Mouse (Mus musculus) hindbrain, embryonic 11.5 days (tissue): ENCODE data around the gene Pilra. TPM values are rescaled to one million over a fixed set of nuclear protein-coding genes. Genes with fewer than 3 reads are reported as not detected.

Experiments used
- ATAC-seq: fragments of 200-750 bp; cut with Nextera tagmentation; 2 replicates; pipeline ENCODE4 v1.8.0; 2017; ENCODE audit warnings: mild to moderate bottlenecking, moderate TSS enrichment, moderate library complexity; ENCODE audit not compliant: low FRiP score
- DNase-seq: peaks from one replicate; pipeline ENCODE4 v3.0.0-alpha.2; 2015; ENCODE audit warnings: low spot score
- H3K27ac ChIP-seq: fragments of 300-500 bp; sonication (generic); 2 replicates; pipeline ENCODE4 v1.5.1; 2014; ENCODE audit warnings: mild to moderate bottlenecking, low read depth, low read length
- H3K27me3 ChIP-seq: fragments of 300-500 bp; sonication (generic); 2 replicates; pipeline ENCODE4 v1.6.1; 2014; ENCODE audit warnings: mild to moderate bottlenecking, low read length, moderate library complexity, mixed read lengths; ENCODE audit not compliant: control insufficient read depth, insufficient read depth
- H3K36me3 ChIP-seq: fragments of 300-500 bp; sonication (generic); 2 replicates; pipeline ENCODE4 v1.6.1; 2014; ENCODE audit warnings: mild to moderate bottlenecking, low read length, moderate library complexity, mixed read lengths; ENCODE audit not compliant: control insufficient read depth, insufficient read depth
- H3K4me1 ChIP-seq: fragments of 300-500 bp; sonication (generic); replicated peaks from 2 replicates; pipeline ENCODE4 v1.6.1; 2014; ENCODE audit warnings: low read length, mixed read lengths; ENCODE audit not compliant: control insufficient read depth, insufficient read depth
- H3K4me2 ChIP-seq: fragments of 300-500 bp; sonication (generic); replicated peaks from 2 replicates; pipeline ENCODE4 v1.6.1; 2014; ENCODE audit warnings: mild to moderate bottlenecking, low read depth, low read length
- H3K4me3 ChIP-seq: fragments of 300-500 bp; sonication (generic); 2 replicates; pipeline ENCODE4 v1.5.1; 2014; ENCODE audit warnings: low read depth, low read length
- H3K9ac ChIP-seq: fragments of 300-500 bp; sonication (generic); 2 replicates; pipeline ENCODE4 v1.6.1; 2014; ENCODE audit warnings: low read depth, low read length
- H3K9me3 ChIP-seq: fragments of 300-500 bp; sonication (generic); 2 replicates; pipeline ENCODE4 v1.6.1; 2016; ENCODE audit warnings: low read length; ENCODE audit not compliant: control insufficient read depth
- WGBS: fragments of 180-500 bp; shearing (Covaris S2); extraction: QIAGEN DNeasy Blood & Tissue Kit; methylation state at CpG from one replicate; pipeline ENCODE4 v1.1.7; 2014; 5-methylcytosine and 5-hydroxymethylcytosine counted together
- polyA plus RNA-seq: library from polyadenylated mRNA; unstranded; fragments of >200 nt; fragmentation: Nextera tagmentation; extraction: Ambion mirVana; gene quantifications from 2 replicates; pipeline ENCODE4 v1.2.1, GENCODE M21; 2014

Pilra gene
- polyA plus RNA-seq, 1 experiment from 2014 or later, result 0.97 TPM

GRCm38 (mm10) chr5:137830238-137830637 lies 5.8 kb downstream of the Pilra start:
- no peak overlapping the region for H3K4me2 ChIP-seq
- H3K9ac ChIP-seq, result no peak overlapping the region
- WGBS, result 89% methylated on average over 7 of the region's 7 CpGs
- DNase-seq, result no peak
- no peaks in the 10 kb centered on the region for H3K36me3 ChIP-seq
- no peak overlapping the region for H3K4me3 ChIP-seq
- no peak for ATAC-seq
- H3K27ac ChIP-seq, result no peak overlapping the region
- no peaks in the 10 kb centered on the region for H3K27me3 ChIP-seq
- H3K4me1 ChIP-seq, result no peaks in the 10 kb centered on the region
- no peaks in the 10 kb centered on the region for H3K9me3 ChIP-seq

- no peak overlapping the region for H3K4me3 ChIP-seq
- ATAC-seq (no peak), DNase-seq (no peak)
- no peaks in the 10 kb centered on the region for H3K36me3 ChIP-seq
- 80% methylated on average over 6 of the region's 6 CpGs for WGBS
- H3K4me2 ChIP-seq, result no peak overlapping the region
- H3K27ac ChIP-seq, result no peak overlapping the region
- no peaks in the 10 kb centered on the region for H3K27me3 ChIP-seq
- H3K4me1 ChIP-seq, result no peaks in the 10 kb centered on the region
- no peak overlapping the region for H3K9ac ChIP-seq
- H3K9me3 ChIP-seq, result no peaks in the 10 kb centered on the region
These were observed 7.4 kb downstream of the Pilra start for GRCm38 (mm10) chr5:137828694-137829093.

- ATAC-seq, result no peak
- no peaks in the 10 kb centered on the region for H3K9me3 ChIP-seq
- no peaks in the 10 kb centered on the region for H3K36me3 ChIP-seq
- H3K9ac ChIP-seq, result no peak overlapping the region
- H3K27ac ChIP-seq, result no peak overlapping the region
- no peaks in the 10 kb centered on the region for H3K27me3 ChIP-seq
- H3K4me2 ChIP-seq, result no peak overlapping the region
- DNase-seq, result no peak
- WGBS, result 79% methylated on average over 7 of the region's 7 CpGs
- H3K4me1 ChIP-seq, result no peaks in the 10 kb centered on the region
- H3K4me3 ChIP-seq, result no peak overlapping the region
These were observed 9.7 kb downstream of the Pilra start for GRCm38 (mm10) chr5:137826421-137826820.

DNA sequence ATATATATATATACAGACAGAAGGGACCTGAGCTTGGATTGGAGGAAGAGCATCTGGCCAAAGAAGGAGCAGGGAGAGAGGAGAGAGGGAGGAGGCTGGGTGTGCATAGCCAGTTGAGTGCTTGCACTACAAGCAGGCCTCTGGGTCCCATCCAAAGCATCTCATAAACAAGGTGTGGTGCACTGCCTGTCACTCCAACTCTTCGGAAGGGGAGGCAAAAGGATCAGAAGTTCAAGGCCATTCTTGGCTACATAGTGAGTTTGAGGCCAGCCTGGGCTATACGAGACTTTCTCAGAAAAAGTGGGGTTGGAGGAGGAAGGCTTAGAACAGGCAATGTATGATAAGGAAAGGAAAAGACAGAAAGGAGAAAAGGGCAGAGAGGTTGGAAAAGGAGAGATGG lies 10.1 kb downstream of the Pilra start:
- Histone ChIP-seq H3K27me3 (no peaks in the 10 kb centered on the region), H3K4me1 (no peaks in the 10 kb centered on the region), H3K4me3 (no peak overlapping the region), H3K4me2 (no peak overlapping the region), H3K9ac (no peak overlapping the region), H3K27ac (no peak overlapping the region), H3K9me3 (no peaks in the 10 kb centered on the region), H3K36me3 (no peaks in the 10 kb centered on the region)
- ATAC-seq, result no peak
- no peak for DNase-seq
- WGBS, result 88% methylated on average over 2 of the region's 2 CpGs

DNA sequence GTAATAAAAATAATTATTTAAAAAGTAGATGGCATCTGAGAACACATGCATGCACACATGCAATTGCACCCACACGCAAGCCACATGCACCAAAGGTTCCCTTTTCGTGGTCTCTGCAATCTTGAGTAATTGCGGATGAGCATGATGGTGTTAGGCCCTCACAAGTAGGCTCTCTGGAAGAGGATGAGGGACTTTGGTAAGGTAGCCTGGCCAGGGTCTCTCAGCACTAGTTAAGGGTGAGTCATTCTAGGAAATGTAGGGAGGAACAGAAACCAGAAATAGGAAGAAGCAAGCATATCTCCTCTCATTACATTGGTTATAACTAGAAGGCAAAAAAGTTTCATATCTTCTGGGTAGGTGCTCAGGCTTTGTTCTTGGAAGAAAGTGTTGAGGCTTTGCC lies 11.1 kb downstream of the Pilra start:
- Histone ChIP-seq H3K27ac (no peak overlapping the region), H3K9me3 (no peaks in the 10 kb centered on the region), H3K27me3 (no peaks in the 10 kb centered on the region), H3K9ac (no peak overlapping the region), H3K4me3 (no peak overlapping the region), H3K36me3 (no peaks in the 10 kb centered on the region), H3K4me2 (no peak overlapping the region), H3K4me1 (no peaks in the 10 kb centered on the region)
- 87% methylated on average over 3 of the region's 3 CpGs for WGBS
- ATAC-seq (no peak), DNase-seq (no peak)

- 88% methylated on average over 6 of the region's 6 CpGs for WGBS
- H3K9ac ChIP-seq, result no peak overlapping the region
- no peak for ATAC-seq
These were observed 12.5 kb downstream of the Pilra start for GRCm38 (mm10) chr5:137823455-137824045.

GRCm38 (mm10) chr5:137822602-137823001 lies 13.5 kb downstream of the Pilra start:
- no peak overlapping the region for H3K4me3 ChIP-seq
- ATAC-seq (no peak), DNase-seq (no peak)
- H3K4me2 ChIP-seq, result no peak overlapping the region
- H3K27ac ChIP-seq, result no peak overlapping the region
- no peak overlapping the region for H3K9ac ChIP-seq
- H3K27me3 ChIP-seq, result no peaks in the 10 kb centered on the region
- no peaks in the 10 kb centered on the region for H3K36me3 ChIP-seq
- 77% methylated on average over 1 of the region's 1 CpGs for WGBS
- no peaks in the 10 kb centered on the region for H3K4me1 ChIP-seq
- no peaks in the 10 kb centered on the region for H3K9me3 ChIP-seq

More at GRCm38 (mm10) chr5:137823455-137824045, 12.5 kb downstream of the Pilra start:
- Histone ChIP-seq H3K27me3 (no peaks in the 10 kb centered on the region), H3K27ac (no peak overlapping the region), H3K9me3 (no peaks in the 10 kb centered on the region), H3K36me3 (no peaks in the 10 kb centered on the region), H3K4me2 (no peak overlapping the region), H3K4me3 (no peak overlapping the region), H3K4me1 (no peaks in the 10 kb centered on the region)
- no peak for DNase-seq

DNA sequence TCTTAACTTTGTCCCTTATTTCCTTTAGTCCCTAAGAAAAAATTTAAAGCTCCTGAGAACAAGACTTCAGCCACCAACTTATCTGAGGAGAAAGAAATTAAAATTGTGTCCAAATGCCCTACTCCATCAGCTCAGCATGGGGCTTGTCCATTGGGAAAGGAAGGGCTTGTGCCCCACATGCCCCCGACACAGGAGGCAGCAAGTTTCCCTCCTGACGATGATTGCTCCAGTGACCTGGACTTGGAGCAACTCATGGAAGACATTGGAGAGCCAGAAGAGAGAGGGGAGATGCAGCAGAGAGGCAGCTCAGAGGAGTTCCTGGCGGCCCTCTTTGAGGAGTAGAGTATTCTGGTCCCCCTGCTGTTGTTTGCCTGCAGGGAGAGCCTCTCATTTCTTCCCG lies 14.0 kb downstream of the Pilra start:
- Histone ChIP-seq H3K27me3 (no peaks in the 10 kb centered on the region), H3K4me2 (no peak overlapping the region), H3K9ac (no peak overlapping the region), H3K9me3 (no peaks in the 10 kb centered on the region), H3K27ac (no peak overlapping the region), H3K36me3 (no peaks in the 10 kb centered on the region), H3K4me1 (no peaks in the 10 kb centered on the region), H3K4me3 (no peak overlapping the region)
- 65% methylated on average over 4 of the region's 4 CpGs for WGBS
- ATAC-seq (no peak), DNase-seq (no peak)

GRCm38 (mm10) chr5:137817466-137818222 lies 18.4 kb downstream of the Pilra start:
- 81% methylated on average over 4 of the region's 4 CpGs for WGBS

More at GRCm38 (mm10) chr5:137817466-137818222, 18.4 kb downstream of the Pilra start:
- Histone ChIP-seq H3K36me3 (no peaks in the 10 kb centered on the region), H3K4me1 (no peaks in the 10 kb centered on the region), H3K27ac (no peak overlapping the region), H3K9ac (no peak overlapping the region), H3K4me3 (no peak overlapping the region), H3K27me3 (no peaks in the 10 kb centered on the region), H3K4me2 (no peak overlapping the region), H3K9me3 (no peaks in the 10 kb centered on the region)
- no peak for DNase-seq
- ATAC-seq, result no peak
